Mouse (Mus musculus) gonadal fat pad, adult 2 months (tissue): ENCODE data around the gene Epx. TPM values are rescaled to one million over a fixed set of nuclear protein-coding genes. Genes with fewer than 3 reads are reported as not detected.
"Not testable (repeated sequence)": the region's sequence is repeated elsewhere in the genome, so short reads cannot be mapped to it uniquely, and the experiment has no call there.

Experiments used
- DNase-seq: peaks from one replicate; pipeline ENCODE4 v3.0.0-alpha.2; 2012; ENCODE audit warnings: low read depth
- polyA plus RNA-seq: library from polyadenylated mRNA; depleted of rRNA; stranded (reverse); fragments of >200 nt; gene quantifications from 2 replicates; pipeline ENCODE4 v1.2.3, GENCODE M21; 2012; rRNA removed

The Epx gene
- 0.07 TPM in 1 of 2 replicates, not detected in the other for polyA plus RNA-seq

DNA sequence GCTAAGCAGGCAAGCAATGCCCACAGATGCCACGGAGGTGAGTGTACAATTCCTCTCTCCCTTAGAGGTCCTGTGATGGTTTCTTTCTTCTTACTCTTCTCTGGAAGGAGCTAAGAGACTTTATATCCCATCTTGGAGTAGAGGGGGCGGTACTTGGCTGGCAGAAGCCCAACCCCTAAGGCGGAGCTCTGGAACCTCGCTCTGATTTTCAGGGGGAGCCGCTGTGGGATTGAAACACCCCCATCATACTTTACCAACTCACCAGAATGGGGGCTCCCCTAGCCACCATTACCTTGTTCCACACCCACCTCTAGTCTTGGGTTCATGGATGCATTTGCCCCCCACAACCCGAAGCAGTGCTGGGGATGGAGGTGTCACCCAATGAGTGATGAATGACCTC lies at the start of gene Epx:
Gene Epx, minus strand, starts transcription at position 101 of the 400 bp plus-strand sequence.
- DNase-seq = no peak

DNA sequence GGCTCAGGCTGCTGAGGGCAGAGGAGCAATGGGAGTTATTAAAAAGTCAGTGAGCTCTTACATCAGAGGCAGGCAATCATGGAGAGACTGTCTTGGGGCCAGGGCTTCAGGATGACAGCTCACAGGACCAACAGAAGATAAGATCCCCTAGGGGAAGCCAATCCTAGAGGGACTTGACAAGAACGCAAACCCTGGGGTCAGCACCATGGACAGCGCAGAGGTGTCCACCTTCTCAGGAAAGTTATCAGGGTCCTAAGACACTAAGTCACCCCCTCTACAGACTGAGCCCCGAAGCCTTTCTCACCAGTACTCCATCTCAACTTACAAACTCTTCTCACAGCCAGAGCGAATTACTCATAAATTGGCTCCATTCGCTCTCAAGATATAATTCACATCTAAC lies 45.6 kb upstream of the Epx start, which contains the start of gene Olfr464:
Gene Olfr464, minus strand, starts transcription at position 2 of the 400 bp plus-strand sequence.
- no peak for DNase-seq

DNA sequence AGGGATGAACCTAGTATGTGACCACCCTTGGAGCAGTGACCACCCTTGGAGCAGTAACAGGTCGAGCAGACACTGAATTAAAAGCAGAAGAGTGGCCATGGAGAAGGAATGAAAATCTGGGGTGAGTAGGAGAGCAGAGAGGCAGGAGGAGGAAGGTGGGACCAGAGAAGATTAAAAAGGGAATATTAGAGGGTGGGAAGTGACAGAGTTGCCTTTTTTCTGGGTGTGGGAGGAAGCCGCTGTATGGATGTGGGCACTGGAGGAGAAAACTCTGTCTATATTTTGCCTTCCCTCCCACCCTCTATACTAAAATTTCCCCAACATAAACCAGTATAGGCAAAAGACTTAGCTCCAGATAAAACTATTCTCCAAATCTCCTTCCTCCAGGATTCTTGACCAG lies 45.0 kb upstream of the Epx start:
- no peak for DNase-seq

DNA sequence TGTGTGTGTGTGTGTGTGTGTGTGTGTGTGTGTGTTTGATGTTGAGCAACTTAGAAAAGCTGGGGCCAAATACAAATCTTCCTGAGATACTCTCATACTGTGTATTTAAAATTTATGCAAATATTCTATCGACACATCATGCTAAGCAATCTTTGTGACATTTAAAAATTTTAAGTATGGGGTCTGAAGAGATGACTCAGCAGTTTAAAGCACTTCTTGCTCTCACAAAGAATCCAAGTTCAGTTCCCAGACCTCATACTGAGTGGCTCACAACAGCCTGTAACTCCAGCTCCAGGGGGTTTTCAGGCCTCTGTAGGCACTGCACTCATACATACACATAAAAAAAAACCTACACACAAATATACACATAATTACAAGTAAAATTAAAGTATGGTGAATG lies 40.7 kb upstream of the Epx start:
- DNase-seq = no peak

DNA sequence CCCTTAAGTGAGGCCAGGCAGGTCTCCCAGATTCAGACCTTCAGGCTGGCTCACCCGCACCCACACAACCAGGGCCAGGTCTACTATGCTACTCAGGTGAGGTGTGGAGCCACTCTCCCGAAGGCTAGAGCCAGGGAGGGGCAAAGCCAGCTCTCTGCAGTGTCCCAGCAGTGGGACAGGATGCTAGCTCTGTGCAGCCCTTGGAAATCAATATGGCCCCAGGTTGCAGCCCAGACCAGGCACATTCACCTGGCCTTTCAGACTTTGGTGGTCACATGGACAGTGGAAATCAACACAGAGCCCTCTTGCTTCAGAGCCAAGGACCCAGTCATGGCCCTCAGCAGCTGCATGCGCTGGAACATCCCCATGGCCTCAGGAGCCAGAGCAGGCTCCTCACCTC lies 29.0 kb upstream of the Epx start:
- DNase-seq = no peak

DNA sequence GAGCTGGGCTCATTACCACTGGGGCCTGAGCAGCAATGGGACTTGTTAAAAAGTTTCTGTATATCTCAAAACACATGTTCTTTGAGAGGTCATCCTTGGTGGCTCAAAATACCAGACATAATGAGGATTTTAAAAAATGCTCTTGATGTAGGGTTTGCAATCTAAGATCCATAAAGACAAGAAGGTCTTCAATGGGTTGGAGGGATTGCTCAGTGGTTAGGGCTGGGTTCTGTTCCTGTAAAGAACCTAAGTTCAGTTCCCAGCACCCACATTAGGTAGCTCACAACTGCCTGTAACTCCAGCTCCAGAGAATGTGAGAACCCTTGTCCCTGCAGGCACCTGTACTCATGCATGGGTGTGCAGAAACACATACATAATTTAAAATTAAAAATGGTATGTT lies 22.0 kb upstream of the Epx start, which contains the start of gene Olfr463:
Gene Olfr463, minus strand, starts transcription at position 101 of the 400 bp plus-strand sequence.
- no peak for DNase-seq

DNA sequence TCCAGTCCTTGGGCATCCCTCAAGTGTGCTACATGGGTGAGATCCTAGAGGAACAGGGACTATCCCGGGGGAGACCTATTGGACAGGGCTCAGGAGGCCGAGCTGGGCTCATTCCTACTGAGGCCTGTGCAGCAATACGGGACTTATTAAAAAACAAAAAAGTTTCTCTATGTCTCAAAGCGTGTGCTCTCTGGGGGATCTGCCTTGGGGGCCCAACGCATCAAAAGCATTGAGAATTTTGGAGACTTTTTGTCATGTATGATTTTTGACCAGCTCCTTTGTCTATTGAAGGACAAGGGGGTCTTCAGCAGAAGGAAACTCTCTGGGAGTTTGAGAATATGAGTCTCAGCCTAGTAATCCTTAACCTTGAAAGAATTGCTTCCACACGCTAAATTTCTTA lies 16.8 kb upstream of the Epx start, which contains the start of gene Olfr462:
Gene Olfr462, minus strand, starts transcription at position 101 of the 400 bp plus-strand sequence.
- no peak for DNase-seq

DNA sequence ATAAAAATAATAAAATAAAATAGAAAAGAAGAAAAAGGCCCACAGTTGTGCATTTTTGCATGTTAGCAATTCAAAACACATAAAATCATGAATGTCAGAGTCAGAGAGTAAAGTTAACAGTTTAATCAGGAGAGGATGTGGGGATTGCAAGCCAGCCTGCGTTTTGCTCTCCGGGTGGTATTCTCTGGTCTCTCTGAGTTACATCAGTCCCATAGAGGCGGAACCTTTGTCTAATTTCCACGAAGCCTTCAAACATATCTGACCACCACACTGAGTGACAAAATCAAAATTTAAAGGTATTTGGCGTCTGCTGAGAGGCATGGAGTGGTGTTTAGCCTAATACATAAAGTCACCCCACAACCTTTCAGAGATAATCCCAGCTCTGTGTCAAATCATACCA lies 9.5 kb upstream of the Epx start:
- DNase-seq = no peak

DNA sequence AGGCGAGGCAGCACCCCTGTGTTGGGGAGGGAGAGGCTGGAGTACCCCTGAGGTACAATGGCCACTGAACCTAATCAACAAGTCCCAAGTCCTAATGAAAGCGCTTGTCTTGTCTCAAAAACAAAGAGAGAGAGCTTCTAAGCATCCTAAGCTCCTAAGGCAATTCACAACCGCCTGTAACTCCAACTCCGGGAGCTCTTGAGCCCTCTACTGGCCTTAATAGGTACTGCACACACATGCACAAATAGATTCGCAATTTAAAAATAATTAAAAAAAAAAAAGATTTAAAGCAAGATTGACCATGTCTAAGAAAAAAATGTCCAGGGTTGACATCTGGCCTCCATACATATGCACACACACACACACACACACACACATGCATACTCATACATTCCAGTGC lies 8.2 kb upstream of the Epx start:
- no peak for DNase-seq

DNA sequence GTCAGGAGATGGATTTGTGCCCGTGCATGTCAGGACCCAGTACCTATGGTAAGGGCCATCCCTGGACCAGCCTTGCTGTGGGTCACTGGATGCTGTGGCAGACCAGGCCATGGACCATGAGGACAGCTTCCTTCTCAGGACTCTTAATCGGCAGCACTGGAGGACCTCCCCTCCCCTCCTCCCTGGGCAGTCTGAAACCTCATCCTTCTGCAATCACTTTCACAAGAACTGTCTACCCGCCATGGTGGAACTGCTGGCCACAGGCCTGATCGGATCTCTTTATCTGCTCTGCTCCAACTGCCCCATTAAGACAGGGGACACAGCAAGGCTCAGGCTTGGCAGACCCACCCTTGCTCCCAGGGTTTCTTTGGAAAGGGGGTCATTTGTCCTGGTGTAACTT lies 6.4 kb upstream of the Epx start:
- no peak for DNase-seq

DNA sequence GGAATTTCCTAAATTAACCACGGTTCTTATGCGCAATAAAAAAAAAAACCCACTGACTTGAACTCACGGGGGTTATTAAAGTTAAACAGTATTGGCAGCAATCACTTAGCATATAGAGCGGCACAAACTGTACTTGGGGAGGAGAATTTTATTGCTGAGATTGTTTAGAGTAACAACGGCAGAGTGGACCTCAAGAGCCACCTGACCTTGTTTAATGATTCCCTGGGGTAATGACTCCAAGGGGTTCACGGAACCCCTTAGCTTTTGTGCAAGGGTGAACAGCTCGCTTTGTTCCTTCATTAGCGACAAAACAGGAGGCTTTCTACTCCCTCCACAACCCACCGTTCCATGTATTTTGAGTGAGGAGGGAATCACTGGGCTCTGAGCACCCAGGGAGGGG lies 4.5 kb upstream of the Epx start:
- DNase-seq = no peak

DNA sequence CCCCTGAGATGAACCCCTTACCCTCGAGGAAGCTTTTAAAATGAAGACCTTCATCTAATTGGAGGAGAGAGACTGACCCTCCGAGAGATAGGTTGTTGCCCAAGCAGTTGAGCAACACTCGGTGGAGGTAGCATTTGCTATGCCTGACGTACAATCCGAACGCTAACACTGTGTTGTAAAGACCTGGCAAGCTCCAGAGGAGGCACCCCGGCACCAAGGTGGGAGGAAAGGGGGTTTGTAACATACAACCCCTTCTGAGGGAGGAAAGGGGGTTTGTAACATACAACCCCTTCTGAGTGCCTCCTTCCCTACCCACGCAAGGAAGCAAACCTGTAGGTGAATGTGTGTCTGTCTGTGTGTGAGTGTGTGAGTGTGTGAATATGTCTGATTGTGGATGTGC lies 3.6 kb downstream of the Epx start:
- DNase-seq = no peak

DNA sequence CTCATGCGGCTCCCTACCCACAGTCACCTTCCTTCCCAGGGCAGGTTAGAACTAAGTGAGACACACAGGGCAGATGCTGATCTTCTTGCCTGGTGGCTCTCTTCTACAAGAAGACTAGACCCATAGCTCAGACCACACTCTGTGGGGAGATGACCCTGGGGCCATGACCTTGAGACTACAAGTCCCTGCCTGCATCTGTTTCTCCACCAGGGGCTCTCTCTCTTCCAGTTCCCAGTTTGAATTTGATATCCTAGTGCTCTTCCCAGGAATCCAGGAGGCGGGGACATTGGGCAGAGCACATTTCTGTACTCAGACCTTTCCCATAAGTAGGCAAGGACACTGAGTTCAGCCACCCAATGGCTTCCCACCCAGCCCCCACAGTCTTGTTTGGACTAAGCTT lies 5.2 kb downstream of the Epx start:
- no peak for DNase-seq

DNA sequence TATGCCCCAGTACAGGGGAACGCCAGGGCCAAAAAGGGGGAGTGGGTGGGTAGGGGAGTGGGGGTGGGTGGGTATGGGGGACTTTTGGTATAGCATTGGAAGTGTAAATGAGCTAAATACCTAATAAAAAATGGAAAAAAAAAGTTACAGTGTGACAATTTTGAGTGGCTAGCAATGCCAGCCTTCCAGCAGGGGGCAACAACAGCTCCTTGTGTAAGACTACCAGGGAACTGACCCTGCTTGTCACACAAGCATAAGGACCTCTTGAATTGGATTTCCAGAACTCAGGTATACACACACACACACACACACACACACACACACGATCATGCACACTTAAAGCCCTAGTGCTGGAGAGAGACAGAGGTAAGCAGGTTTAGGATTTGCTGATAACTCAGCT lies 8.4 kb downstream of the Epx start:
- not testable (repeated sequence) for DNase-seq

DNA sequence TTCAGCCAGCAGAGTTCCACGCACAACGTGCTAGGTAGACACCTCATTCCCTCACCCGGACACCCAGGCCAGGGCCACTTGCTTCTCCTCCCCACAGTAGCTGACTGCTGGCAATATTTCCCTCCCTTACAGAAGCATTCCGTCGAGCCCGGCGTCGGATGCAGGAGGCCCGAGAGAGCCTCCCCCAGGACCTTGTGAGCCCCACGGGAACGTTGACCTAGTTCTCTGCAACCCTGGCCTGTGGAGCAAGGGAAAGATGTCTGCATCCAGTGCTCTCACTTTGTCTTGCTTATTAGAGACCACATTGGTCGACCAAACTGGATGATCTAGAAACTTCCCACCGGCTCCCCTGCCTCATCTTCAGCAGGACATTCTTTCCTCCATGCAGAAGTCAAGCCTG lies 12.5 kb downstream of the Epx start:
- no peak for DNase-seq

DNA sequence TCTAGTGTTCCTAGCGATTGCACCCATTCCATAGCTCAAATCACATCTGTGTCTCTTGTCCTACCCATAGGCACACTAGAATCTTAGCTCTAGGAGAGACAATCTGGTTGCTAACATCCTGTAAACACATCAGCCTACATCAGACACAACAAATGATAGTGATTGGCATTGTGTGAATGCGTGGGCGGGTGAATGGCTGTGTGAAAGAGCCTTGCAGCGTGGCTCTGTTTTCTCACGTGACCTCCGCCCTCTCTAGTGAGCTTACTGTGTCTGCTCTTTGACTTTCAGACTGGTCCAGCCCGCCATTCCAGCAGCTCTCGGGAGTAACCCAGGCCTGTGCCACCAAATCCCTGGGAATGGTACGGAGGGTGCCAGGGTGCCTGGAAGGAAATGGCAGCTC lies 14.9 kb downstream of the Epx start:
- no peak for DNase-seq

DNA sequence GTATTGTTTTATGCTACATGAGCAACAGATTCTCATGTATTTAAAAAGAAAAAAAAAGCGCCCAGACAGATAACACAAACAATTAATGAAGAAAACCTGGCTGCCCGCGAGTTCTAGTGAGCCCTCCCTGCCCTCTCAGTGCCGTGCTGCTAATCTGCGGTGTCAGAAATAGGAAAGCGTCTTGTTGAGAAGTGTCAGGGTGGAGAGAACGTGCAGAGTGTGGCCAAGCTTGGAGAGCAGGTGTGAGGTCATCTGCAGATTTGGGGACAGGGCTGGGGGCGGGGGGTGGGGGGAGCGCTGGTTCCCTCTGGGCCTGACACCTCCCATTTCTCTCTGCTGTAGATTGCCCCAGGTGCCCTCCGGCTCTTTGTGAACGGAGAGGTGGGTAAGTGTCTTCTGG lies 16.1 kb downstream of the Epx start:
- DNase-seq = no peak

DNA sequence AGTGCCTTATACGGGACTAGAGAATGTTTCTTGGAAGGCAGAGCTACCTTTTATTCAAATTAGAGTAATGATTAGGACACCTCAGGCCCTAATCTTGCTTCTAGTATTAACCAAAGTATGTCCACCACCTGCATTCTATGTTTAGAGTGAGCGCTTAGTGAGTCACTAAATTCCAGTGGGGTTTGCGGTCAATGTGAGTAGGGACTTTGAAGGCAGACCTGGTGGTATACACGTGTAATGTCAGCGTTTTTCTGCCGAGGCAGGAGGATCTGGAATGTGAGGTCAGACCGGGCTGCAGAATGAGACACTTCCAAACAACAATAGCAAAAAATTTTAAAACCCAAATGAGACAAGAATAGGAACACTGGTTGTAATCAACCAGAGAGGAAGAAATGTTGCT lies 20.8 kb downstream of the Epx start:
- no peak for DNase-seq

DNA sequence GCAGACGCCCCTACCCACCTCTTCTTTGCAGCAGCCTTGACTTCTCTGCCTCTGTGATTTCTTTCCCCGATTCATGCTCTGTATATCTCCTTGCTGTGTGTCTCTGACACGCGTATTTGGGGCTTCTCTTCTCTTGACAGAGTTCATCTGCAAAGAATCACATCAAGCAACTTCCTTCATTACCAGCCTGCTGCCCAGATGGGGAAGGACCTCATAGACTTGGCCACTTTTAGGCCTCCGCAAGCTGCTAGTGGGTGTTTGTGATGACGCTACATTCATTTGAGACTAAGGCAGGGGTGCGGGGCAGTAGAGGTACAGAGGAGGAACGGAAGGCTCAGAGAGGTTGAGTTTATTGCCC lies 21.8 kb downstream of the Epx start:
- no peak for DNase-seq

DNA sequence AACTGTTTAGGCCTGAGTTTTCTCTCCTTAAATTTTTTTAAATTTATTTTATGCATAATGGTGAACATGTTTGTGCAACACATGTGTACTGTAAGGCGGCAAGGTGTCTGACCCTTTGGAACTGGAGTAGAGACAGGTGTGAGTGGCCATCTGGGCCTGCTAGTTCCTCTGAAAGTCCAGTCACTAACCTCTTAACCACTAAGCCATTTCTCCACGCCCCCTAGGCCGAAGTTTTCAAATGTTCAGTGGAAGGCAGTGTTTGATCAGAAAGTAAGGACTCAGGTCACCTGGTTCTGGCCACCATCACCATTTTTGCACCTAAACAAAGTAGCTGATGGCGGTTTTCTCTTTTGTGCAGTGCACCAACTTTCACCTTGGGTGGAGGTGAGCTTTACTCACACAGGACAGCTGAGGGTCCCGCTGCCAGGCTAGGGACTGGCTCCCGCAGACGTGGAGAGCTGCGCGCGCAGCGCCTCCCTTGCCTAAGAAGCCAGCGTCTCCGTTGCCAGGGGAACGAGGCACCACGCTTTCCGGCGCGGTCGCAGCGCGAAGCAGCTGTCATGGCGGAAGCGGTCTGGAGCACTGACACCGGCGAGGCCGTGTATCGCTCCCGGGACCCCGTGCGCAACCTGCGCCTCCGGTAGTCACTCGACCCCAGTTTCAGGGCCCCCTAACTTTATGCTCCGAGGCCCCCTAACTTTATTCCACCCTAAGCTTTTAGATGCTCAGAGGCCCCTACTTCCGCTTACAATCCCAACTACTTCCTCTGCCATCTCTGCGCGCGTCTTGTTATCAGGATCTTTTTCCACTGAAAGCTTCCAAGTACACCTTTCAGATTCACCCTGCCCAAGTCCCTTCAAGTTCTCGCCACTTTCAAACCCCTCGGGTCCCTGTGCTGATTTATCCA lies 22.4 kb downstream of the Epx start, which contains the start of gene Mks1:
Gene Mks1, plus strand, starts transcription at position 526 of the 907 bp plus-strand sequence.
- DNase-seq = no peak

DNA sequence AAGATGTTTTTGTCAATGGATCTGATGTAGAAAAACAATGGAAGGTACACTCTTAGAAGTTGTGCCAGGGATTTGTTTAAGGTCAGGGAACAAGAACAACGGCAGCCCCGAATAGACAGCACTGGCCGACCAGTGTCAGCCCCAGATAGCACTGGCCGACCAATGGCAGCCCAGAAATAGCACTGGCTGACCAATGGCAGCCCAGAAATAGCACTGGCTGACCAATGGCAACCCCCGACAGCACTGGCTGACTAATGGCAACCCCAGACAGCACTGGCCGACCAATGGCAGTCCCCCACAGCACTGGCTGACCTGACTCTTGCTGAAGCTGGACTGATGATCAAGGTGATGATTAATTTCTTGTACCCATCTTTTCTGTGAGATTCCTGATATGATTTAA lies 27.5 kb downstream of the Epx start:
- no peak for DNase-seq

DNA sequence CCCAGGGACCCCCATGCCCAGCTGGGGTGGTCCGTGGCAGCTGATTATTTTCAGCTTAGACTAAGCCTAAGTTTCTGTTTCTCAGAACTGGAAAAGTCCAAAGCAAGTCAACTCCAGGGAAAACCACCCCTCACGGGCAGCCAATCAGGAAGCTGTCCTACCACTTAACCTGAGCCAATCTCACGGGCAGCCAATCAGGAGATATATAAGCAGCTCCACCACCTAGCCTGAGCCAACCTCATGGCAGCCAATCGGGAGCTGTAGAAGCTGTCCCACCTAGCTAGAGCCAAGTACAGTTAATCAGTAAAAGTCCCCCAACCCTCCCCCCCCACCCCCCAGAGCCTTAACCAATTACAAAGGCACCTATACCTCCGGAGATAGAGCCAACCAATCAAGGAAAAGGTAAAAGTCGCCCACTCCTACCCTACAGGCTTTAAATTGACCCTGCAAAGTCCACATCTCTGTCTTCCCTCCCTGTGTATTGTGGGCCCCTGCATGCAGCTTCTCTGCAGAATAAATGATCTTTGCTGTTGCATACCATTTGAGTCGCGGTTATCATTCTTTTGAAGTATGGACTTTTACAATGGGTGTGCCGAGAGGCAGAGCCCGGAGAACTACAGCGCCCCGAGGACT lies 28.3 kb downstream of the Epx start:
- no peak for DNase-seq

DNA sequence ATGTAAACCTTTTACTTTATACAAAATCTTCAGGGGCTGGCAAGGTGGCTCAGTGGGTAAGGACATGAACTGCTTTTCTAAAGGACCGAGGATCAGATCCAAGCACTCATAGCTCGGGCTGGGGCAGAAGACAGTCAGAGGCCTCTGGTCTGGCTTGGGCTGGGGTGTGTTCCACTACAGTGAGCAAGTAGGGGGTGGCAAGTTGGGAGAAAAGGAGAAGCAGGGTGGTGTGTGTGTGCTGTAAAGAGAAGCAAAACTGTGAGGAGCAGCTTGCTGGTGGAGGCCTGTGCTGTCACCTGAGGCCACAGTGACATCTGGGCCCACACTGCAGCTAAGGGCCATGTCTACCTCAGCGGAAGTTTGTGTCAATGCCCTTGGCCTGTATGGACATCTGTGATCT lies 33.9 kb downstream of the Epx start:
- DNase-seq = no peak
